Mouse (Mus musculus): ENCODE measurements around the gene Glul. TPM values are rescaled to one million over a fixed set of nuclear protein-coding genes. Genes with fewer than 3 reads are reported as not detected.

The Glul gene
- total and polyA plus RNA-seq, 2 experiments from 2014 or later: 254 to 313 TPM

DNA sequence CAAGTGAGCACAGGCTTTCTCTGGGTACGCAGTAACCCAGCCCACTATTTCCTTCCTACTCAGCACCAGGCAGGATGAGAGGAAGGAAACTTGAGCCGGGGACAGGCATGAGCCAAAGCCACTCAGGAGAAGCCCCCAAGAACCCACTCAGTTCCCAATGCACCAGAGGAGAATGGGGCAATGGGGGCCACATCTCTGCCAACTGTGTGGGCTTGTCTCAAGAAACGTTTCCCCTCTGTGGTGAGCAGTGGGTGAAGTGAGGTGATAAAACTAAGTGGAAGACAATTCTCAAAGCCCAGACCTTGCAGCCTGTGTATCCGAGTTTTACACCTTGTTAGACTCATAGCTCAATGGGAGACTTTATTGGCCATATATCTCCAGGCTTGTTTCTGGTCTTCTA lies 8.3 kb upstream of the Glul start, which contains the start of gene Teddm1a:
Gene Teddm1a, plus strand, starts transcription at position 301 of the 400 bp plus-strand sequence.
- Histone ChIP-seq H3K9me3 (ENCODE audit: low read length) (no peaks in the 10 kb centered on the region), H3K4me2 (ENCODE audit: low read depth) (no peak within 1 kb of the TSS), H3K4me3 (ENCODE audit: low read depth, low read length) (no peak within 1 kb of the TSS), H3K36me3 (ENCODE audit: insufficient read depth) (no peaks in the 10 kb centered on the region), H3K4me1 (ENCODE audit: insufficient read depth) (no peaks in the 10 kb centered on the region), H3K27ac (ENCODE audit: low read depth, low read length) (no peak within 1 kb of the TSS), H3K27me3 (ENCODE audit: insufficient read depth, low read length) (no peaks in the 10 kb centered on the region; the same call in 1 of the 2 replicates), H3K9ac (no peak within 1 kb of the TSS)
- ATAC-seq (no peak), DNase-seq (no peak)
- WGBS: 76% methylated on average over 4 of the region's 4 CpGs
- no peak for TF ChIP-seq CTCF (IDR thresholded peaks at IDR 0.05; ENCODE audit: low read depth)

DNA sequence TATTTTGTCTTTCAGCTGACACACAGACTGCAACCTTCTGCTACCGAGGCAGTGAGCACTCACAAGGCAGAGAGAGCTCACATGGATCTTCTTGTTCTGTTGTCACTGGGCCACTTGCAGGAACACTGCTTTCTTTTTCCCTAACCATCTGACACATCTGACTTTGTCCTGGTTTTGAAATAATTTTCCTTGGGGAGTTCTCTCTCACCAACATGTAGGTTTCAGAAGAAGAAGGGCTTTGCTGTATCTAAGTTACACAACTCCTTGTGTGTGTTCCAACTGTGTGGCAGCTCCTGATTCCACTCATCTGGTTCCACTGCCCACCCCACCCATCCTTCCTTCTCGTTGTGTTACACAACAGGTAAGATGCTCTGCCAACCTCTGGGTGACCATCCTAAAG lies 6.0 kb upstream of the Glul start:
- no peak overlapping the region for H3K4me2 ChIP-seq (ENCODE audit: low read depth)
- no peaks in the 10 kb centered on the region for H3K36me3 ChIP-seq (ENCODE audit: insufficient read depth)
- ATAC-seq: no peak
- no peak overlapping the region for H3K9ac ChIP-seq
- no peak for TF ChIP-seq CTCF (IDR thresholded peaks at IDR 0.05; ENCODE audit: low read depth)
- no peak overlapping the region for H3K4me3 ChIP-seq (ENCODE audit: low read depth, low read length)
- DNase-seq: no peak
- H3K27ac ChIP-seq (ENCODE audit: low read depth, low read length): no peak overlapping the region
- no peaks in the 10 kb centered on the region; the same call in 1 of the 2 replicates for H3K27me3 ChIP-seq (ENCODE audit: insufficient read depth, low read length)
- H3K4me1 ChIP-seq (ENCODE audit: insufficient read depth): no peaks in the 10 kb centered on the region
- WGBS: 63% methylated on average over 2 of the region's 2 CpGs
- H3K9me3 ChIP-seq (ENCODE audit: low read length): no peaks in the 10 kb centered on the region

- DNase-seq (peak; percentile 54), ATAC-seq (no peak)
- Histone ChIP-seq H3K4me1 (ENCODE audit: insufficient read depth) (no peaks in the 10 kb centered on the region), H3K27me3 (ENCODE audit: insufficient read depth, low read length) (no peaks in the 10 kb centered on the region; the same call in 1 of the 2 replicates), H3K9ac (no peak overlapping the region), H3K36me3 (ENCODE audit: insufficient read depth) (no peaks in the 10 kb centered on the region), H3K4me3 (ENCODE audit: low read depth, low read length) (no peak overlapping the region), H3K27ac (ENCODE audit: low read depth, low read length) (0 out of 2 replicates have a peak overlapping the region, but pooled peaks have one; percentile 30), H3K9me3 (ENCODE audit: low read length) (no peaks in the 10 kb centered on the region), H3K4me2 (ENCODE audit: low read depth) (no peak overlapping the region)
- WGBS: 44% methylated on average over 8 of the region's 8 CpGs
- TF ChIP-seq CTCF (IDR thresholded peaks at IDR 0.05; ENCODE audit: low read depth): no peak
Observed at GRCm38 (mm10) chr1:153894201-153894893, 5.4 kb upstream of the Glul start.

- ATAC-seq: peak; percentile 17; the same call in 1 of the 2 replicates
Observed at GRCm38 (mm10) chr1:153894979-153895378, 4.8 kb upstream of the Glul start.

DNA sequence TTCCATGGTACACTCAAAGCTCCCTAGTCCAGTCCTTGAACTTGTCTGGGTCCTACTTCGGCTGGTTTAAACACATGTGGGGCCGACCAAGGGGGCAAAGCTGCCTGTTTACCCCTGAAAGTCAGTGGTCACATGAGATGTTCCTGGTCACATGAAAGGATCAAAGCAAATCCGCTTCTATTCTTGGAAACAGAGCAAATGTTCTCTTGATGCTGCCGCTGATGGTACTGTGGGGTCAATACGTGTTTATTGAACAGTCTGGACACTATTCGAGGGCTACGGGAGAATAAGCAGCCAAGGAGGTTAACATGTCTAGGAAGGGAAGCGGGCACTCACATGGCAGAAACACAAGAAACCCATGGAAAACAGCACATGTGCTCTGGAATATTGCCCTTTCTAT lies 2.5 kb upstream of the Glul start:
- no peak for TF ChIP-seq CTCF (IDR thresholded peaks at IDR 0.05; ENCODE audit: low read depth)
- H3K27me3 ChIP-seq (ENCODE audit: insufficient read depth, low read length): no peaks in the 10 kb centered on the region

More at GRCm38 (mm10) chr1:153894979-153895378, 4.8 kb upstream of the Glul start:
- no peak overlapping the region for H3K9ac ChIP-seq
- peak; percentile 93 for DNase-seq
- H3K27me3 ChIP-seq (ENCODE audit: insufficient read depth, low read length): no peaks in the 10 kb centered on the region; the same call in 1 of the 2 replicates
- no peaks in the 10 kb centered on the region for H3K36me3 ChIP-seq (ENCODE audit: insufficient read depth)
- TF ChIP-seq CTCF (IDR thresholded peaks at IDR 0.05; ENCODE audit: low read depth): peak; percentile 89
- no peaks in the 10 kb centered on the region for H3K9me3 ChIP-seq (ENCODE audit: low read length)
- H3K27ac ChIP-seq (ENCODE audit: low read depth, low read length): 0 out of 2 replicates have a peak overlapping the region, but pooled peaks have one; percentile 30
- 32% methylated on average over 5 of the region's 5 CpGs for WGBS
- H3K4me2 ChIP-seq (ENCODE audit: low read depth): no peak overlapping the region
- H3K4me1 ChIP-seq (ENCODE audit: insufficient read depth): no peaks in the 10 kb centered on the region
- no peak overlapping the region for H3K4me3 ChIP-seq (ENCODE audit: low read depth, low read length)

GRCm38 (mm10) chr1:153898989-153899730 lies 584 bp upstream of the Glul start:
- no peaks in the 10 kb centered on the region for H3K27me3 ChIP-seq (ENCODE audit: insufficient read depth, low read length)
- 14% methylated on average over 22 of the region's 22 CpGs for WGBS
- no peak for TF ChIP-seq CTCF (IDR thresholded peaks at IDR 0.05; ENCODE audit: low read depth)

More for the DNA sequence above, 2.5 kb upstream of the Glul start:
- Histone ChIP-seq H3K27ac (ENCODE audit: low read depth, low read length) (no peak overlapping the region), H3K4me1 (ENCODE audit: insufficient read depth) (peaks cover 12% of the 10 kb centered on the region; the same call in 1 of the 2 replicates), H3K36me3 (ENCODE audit: insufficient read depth) (no peaks in the 10 kb centered on the region), H3K9ac (no peak overlapping the region), H3K4me2 (ENCODE audit: low read depth) (no peak overlapping the region), H3K4me3 (ENCODE audit: low read depth, low read length) (no peak overlapping the region), H3K9me3 (ENCODE audit: low read length) (no peaks in the 10 kb centered on the region)
- ATAC-seq (no peak), DNase-seq (no peak)
- 92% methylated on average over 8 of the region's 8 CpGs for WGBS

More at GRCm38 (mm10) chr1:153898989-153899730, 584 bp upstream of the Glul start:
- peaks cover 16% of the 10 kb centered on the region for H3K36me3 ChIP-seq (ENCODE audit: insufficient read depth)
- peak overlapping the region; percentile 97 for H3K27ac ChIP-seq (ENCODE audit: low read depth, low read length)
- DNase-seq: no peak
- peak; percentile 61 for ATAC-seq
- H3K4me3 ChIP-seq (ENCODE audit: low read depth, low read length): peak overlapping the region; percentile 93
- no peaks in the 10 kb centered on the region for H3K9me3 ChIP-seq (ENCODE audit: low read length)
- H3K4me1 ChIP-seq (ENCODE audit: insufficient read depth): peaks cover 20% of the 10 kb centered on the region; the same call in 1 of the 2 replicates
- peak overlapping the region; percentile 81 for H3K4me2 ChIP-seq (ENCODE audit: low read depth)
- H3K9ac ChIP-seq: peak overlapping the region; percentile 97
